Mouse (Mus musculus) spleen, adult 2 months (tissue): ENCODE results near the gene Ctrc. TPM values are rescaled to one million over a fixed set of nuclear protein-coding genes. Genes with fewer than 3 reads are reported as not detected.
"Not testable (repeated sequence)": the region's sequence is repeated elsewhere in the genome, so short reads cannot be mapped to it uniquely, and the experiment has no call there.

Source experiments
- DNase-seq, 2 experiments: peaks; one replicate each; pipeline versions ENCODE4 v3.0.0 to v3.0.0-alpha.2; 2012 to 2021; ENCODE audit warnings: low spot score in 2 of 2, low read depth in 1 of 2
- H3K27ac ChIP-seq: fragments of 200-500 bp; 2 replicates; pipeline ENCODE4 v1.5.1; 2012; ENCODE audit warnings: low read length, inconsistent platforms; ENCODE audit not compliant: insufficient read depth
- H3K27me3 ChIP-seq: fragments of 200-500 bp; 2 replicates; pipeline ENCODE4 v1.6.1; 2012; ENCODE audit warnings: mild to moderate bottlenecking, moderate library complexity, low read length, inconsistent platforms; ENCODE audit not compliant: control insufficient read depth, insufficient read depth
- H3K36me3 ChIP-seq: fragments of 200-500 bp; 2 replicates; pipeline ENCODE4 v1.6.1; 2012; ENCODE audit warnings: mild to moderate bottlenecking, low read length, inconsistent platforms; ENCODE audit not compliant: control insufficient read depth, insufficient read depth
- H3K4me1 ChIP-seq: fragments of 200-500 bp; 2 replicates; pipeline ENCODE4 v1.6.1; 2011; ENCODE audit warnings: inconsistent platforms; ENCODE audit not compliant: control insufficient read depth, insufficient read depth, insufficient read length
- H3K4me3 ChIP-seq: fragments of 200-500 bp; 2 replicates; pipeline ENCODE4 v1.5.1; 2011; ENCODE audit warnings: mild to moderate bottlenecking, inconsistent platforms; ENCODE audit not compliant: insufficient read depth, insufficient read length; ENCODE audit errors: extremely low read depth
- CTCF ChIP-seq: fragments of 200-500 bp; IDR thresholded peaks from 2 replicates; pipeline ENCODE4 v1.5.1; 2011; ENCODE audit warnings: mild to moderate bottlenecking, inconsistent platforms; ENCODE audit not compliant: insufficient read depth, insufficient read length, insufficient replicate concordance; ENCODE audit errors: extremely low read depth
- POLR2A ChIP-seq: fragments of 200-500 bp; IDR thresholded peaks from 2 replicates; pipeline ENCODE4 v1.6.1; 2011; ENCODE audit warnings: low read depth, low read length, inconsistent platforms
- WGBS: fragments of 180-500 bp; shearing (Covaris S2); methylation state at CpG from one replicate; pipeline ENCODE4 v1.1.7; 2018; 5-methylcytosine and 5-hydroxymethylcytosine counted together
- polyA plus RNA-seq: library from polyadenylated mRNA; depleted of rRNA; stranded (reverse); fragments of >200 nt; gene quantifications from 2 replicates; pipeline ENCODE4 v1.2.3, GENCODE M21; 2012

Gene Ctrc
- polyA plus RNA-seq, 1 experiment, result 1,887 TPM

- no peak for DNase-seq
- H3K36me3 ChIP-seq, result peaks cover 23% of the 10 kb centered on the region
- H3K27ac ChIP-seq, result no peak overlapping the region
- H3K27me3 ChIP-seq, result no peaks in the 10 kb centered on the region
- WGBS, result 91% methylated on average over 5 of the region's 5 CpGs
- no peak for TF ChIP-seq POLR2A
- H3K4me3 ChIP-seq, result no peak overlapping the region
- no peaks in the 10 kb centered on the region for H3K4me1 ChIP-seq
These were observed 61.3 kb downstream of the Ctrc start for GRCm38 (mm10) chr4:141784835-141785234.

- peaks cover 33% of the 10 kb centered on the region for H3K36me3 ChIP-seq
- no peak overlapping the region for H3K4me3 ChIP-seq
- H3K27me3 ChIP-seq, result no peaks in the 10 kb centered on the region
- no peak for DNase-seq
- H3K27ac ChIP-seq, result no peak overlapping the region
- 97% methylated on average over 8 of the region's 8 CpGs for WGBS
- H3K4me1 ChIP-seq, result no peaks in the 10 kb centered on the region
- TF ChIP-seq CTCF (no peak), POLR2A (no peak)
These were observed 64.8 kb downstream of the Ctrc start for GRCm38 (mm10) chr4:141781201-141781985.

- no peak for DNase-seq
- TF ChIP-seq CTCF (no peak), POLR2A (no peak)
- H3K36me3 ChIP-seq, result peaks cover 37% of the 10 kb centered on the region
- no peaks in the 10 kb centered on the region for H3K27me3 ChIP-seq
- H3K4me3 ChIP-seq, result no peak overlapping the region
- no peaks in the 10 kb centered on the region for H3K4me1 ChIP-seq
- 94% methylated on average over 8 of the region's 8 CpGs for WGBS
- H3K27ac ChIP-seq, result no peak overlapping the region
These were observed 66.3 kb downstream of the Ctrc start for GRCm38 (mm10) chr4:141779828-141780227.

GRCm38 (mm10) chr4:141773019-141773418, 73.1 kb downstream of the Ctrc start:
- not testable (repeated sequence) for H3K4me3 ChIP-seq, DNase-seq, H3K4me1 ChIP-seq, H3K27me3 ChIP-seq, H3K27ac ChIP-seq
- 89% methylated on average over 4 of the region's 4 CpGs for WGBS
- H3K36me3 ChIP-seq, result peaks cover 43% of the 10 kb centered on the region

- WGBS, result 75% methylated on average over 8 of the region's 8 CpGs
- H3K4me1 ChIP-seq, result no peaks in the 10 kb centered on the region
- DNase-seq, result no peak
- no peaks in the 10 kb centered on the region for H3K27me3 ChIP-seq
- H3K27ac ChIP-seq, result no peak overlapping the region
- H3K4me3 ChIP-seq, result no peak overlapping the region
- H3K36me3 ChIP-seq, result peaks cover 49% of the 10 kb centered on the region
- no peak for TF ChIP-seq POLR2A
- TF ChIP-seq CTCF, result no peak
These were observed 74.3 kb downstream of the Ctrc start for GRCm38 (mm10) chr4:141771823-141772222.

- H3K27ac ChIP-seq, result no peak overlapping the region
- WGBS, result 86% methylated on average over 8 of the region's 8 CpGs
- H3K27me3 ChIP-seq, result no peaks in the 10 kb centered on the region
- H3K4me1 ChIP-seq, result peaks cover 2% of the 10 kb centered on the region; the same call in 1 of the 2 replicates
- no peak overlapping the region for H3K4me3 ChIP-seq
- H3K36me3 ChIP-seq, result peaks cover 41% of the 10 kb centered on the region
- no peak for TF ChIP-seq CTCF
- DNase-seq, result no peak
These were observed 76.5 kb downstream of the Ctrc start for GRCm38 (mm10) chr4:141769501-141770160.
